ENCODE assay signal across 14 mouse cellular contexts in genomic region chr3:144027134-144027980, GRCm38 (mm10).
"Had no signal": no experiment of that assay in that cellular context is flagged by ENCODE, and none has a peak within 500 bp of the region (broad histone marks: within the 10 kb centered on the region; RNA-seq: fewer than 3 reads in every experiment).

No protein-coding gene starts in this region.

- H3K27ac ChIP-seq: left cerebral cortex, adult 2 months; limb, embryonic 10.5 days; liver, embryonic 12.5 days; lung, embryonic 15.5 days; macrophage; midbrain, embryonic 13.5 days; stomach, embryonic 15.5 days had no signal

- DNase-seq: kidney, adult 8-10 months; kidney, postnatal 25 days; lung, postnatal 14 days; right cerebral cortex, adult 18-20 months; right cerebral cortex, postnatal 25 days; thymus, postnatal 4 days had no signal

- ATAC-seq: intestine, embryonic 16.5 days; liver, embryonic 12.5 days; midbrain, embryonic 13.5 days had no signal

- H3K4me3 ChIP-seq: left cerebral cortex, adult 2 months; limb, embryonic 10.5 days; liver, embryonic 12.5 days; lung, embryonic 15.5 days; midbrain, embryonic 13.5 days; stomach, embryonic 15.5 days had no signal
